Mouse (Mus musculus): ENCODE data around the gene Gys1.

GRCm38 (mm10) chr7:45433835-45434202, 825 bp upstream of the Gys1 start:
- TF ChIP-seq GATA1 (IDR thresholded peaks at IDR 0.05; ENCODE audit: low read length) (no peak), TAL1 (IDR thresholded peaks at IDR 0.05; ENCODE audit: low read length) (no peak)

All from erythroblast, embryonic 14.5 days (primary cell).